Mouse (Mus musculus): ENCODE results near the gene D630039A03Rik. TPM values are rescaled to one million over a fixed set of nuclear protein-coding genes. Genes with fewer than 3 reads are reported as not detected.

D630039A03Rik gene
- 2.2 TPM for polyA plus RNA-seq (2015; fragmentation: Illumina TruSeq; extraction: RNeasy Lipid Tissue Mini Kit (QIAGEN cat#74804); ENCODE audit: insufficient read depth, low read depth, low replicate concordance)

DNA sequence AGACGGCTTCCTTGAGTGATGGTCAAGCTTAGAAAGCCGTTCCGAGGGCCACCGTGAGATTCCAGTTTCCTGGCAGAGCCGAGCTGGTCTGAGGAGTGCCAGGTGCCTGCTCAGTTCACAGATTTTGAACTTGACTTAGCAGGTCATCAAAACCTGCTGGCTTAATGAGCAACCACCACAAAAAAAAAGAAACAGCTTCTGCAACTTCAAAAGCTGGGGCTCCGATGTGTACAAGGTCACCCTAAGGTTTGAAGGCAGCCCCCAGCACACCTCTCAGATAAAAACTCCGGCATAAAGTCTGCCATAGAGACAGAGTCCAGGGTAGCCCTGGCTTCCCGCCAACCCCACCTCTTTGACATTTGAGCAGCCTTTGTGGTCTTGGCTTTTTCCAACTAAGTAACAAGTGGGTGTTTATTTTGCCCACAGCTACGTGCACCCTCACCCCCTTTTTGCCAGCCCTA, at the start of gene D630039A03Rik:
Gene D630039A03Rik, minus strand, starts transcription at position 97 of the 461 bp plus-strand sequence.

GRCm38 (mm10) chr4:57956029-57956960, 40.2 kb upstream of the D630039A03Rik start, which contains the start of gene Txn1:
Txn1 (minus strand) TSS chr4:57956411.

Other genes starting within 250 kb of the D630039A03Rik start
- gene Akap2, start 198.6 kb downstream of the D630039A03Rik start, polyA plus RNA-seq (2015; fragmentation: Illumina TruSeq; extraction: RNeasy Lipid Tissue Mini Kit (QIAGEN cat#74804); ENCODE audit: insufficient read depth, low read depth, low replicate concordance), result 15.8 TPM
- gene Txn1, start 40.1 kb upstream of the D630039A03Rik start, polyA plus RNA-seq (2015; fragmentation: Illumina TruSeq; extraction: RNeasy Lipid Tissue Mini Kit (QIAGEN cat#74804); ENCODE audit: insufficient read depth, low read depth, low replicate concordance), result 55.9 TPM
- not detected for gene Txndc8, start 92.8 kb upstream of the D630039A03Rik start, polyA plus RNA-seq (2015; fragmentation: Illumina TruSeq; extraction: RNeasy Lipid Tissue Mini Kit (QIAGEN cat#74804); ENCODE audit: insufficient read depth, low read depth, low replicate concordance)

Measured in pancreas, adult 10 weeks (tissue).